ENCODE assay signal across 10 mouse cellular contexts in the genomic region with DNA sequence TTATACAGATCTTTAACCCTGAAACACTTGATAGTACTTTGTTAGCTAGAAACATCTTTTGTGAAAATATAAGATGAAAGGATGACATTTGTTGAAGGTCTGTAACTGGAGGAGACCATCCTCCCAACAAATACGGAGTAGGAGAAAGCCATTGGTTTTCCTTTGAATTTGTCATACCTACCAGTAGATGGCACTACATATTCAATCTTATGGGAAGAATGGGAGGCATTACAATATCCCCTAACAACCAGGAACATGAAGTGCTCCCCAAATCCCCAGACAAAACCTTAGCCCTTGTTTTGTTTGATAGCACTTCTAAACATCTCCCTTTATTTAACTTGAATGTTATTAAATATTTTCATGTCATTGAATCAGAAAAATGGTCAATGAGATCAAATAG.
DNase-seq lines count a peak whose midpoint lies in the region; ATAC-seq and TF ChIP-seq lines count a peak whose summit lies in the region.
"Had no signal": no experiment of that assay in that cellular context is flagged by ENCODE, and none has a peak within 500 bp of the region (broad histone marks: within the 10 kb centered on the region; RNA-seq: fewer than 3 reads in every experiment).

No protein-coding gene starts in this region.

- H3K4me2 ChIP-seq in heart, postnatal 0 days (ENCODE audit: low read depth, low read length) = no peak overlapping the region
- H3K4me2 ChIP-seq in CH12.LX (ENCODE audit: insufficient read depth, low read depth, poor library complexity, severe bottlenecking) = no peak overlapping the region
- no peak overlapping the region for H3K4me2 ChIP-seq in limb, embryonic 14.5 days (replicated peaks; ENCODE audit: low read depth, low read length, severe bottlenecking)
- H3K4me2 ChIP-seq: embryonic facial prominence, embryonic 15.5 days; lung, embryonic 15.5 days had no signal

- no peaks in the 10 kb centered on the region for H3K27me3 ChIP-seq in heart, postnatal 0 days (ENCODE audit: control insufficient read depth, insufficient read depth, low read length)
- H3K27me3 ChIP-seq in CH12.LX (replicated peaks) = no peaks in the 10 kb centered on the region
- H3K27me3 ChIP-seq in limb, embryonic 14.5 days (ENCODE audit: control insufficient read depth, insufficient read depth, low read length) = no peaks in the 10 kb centered on the region
- H3K27me3 ChIP-seq: embryonic facial prominence, embryonic 15.5 days; lung, embryonic 15.5 days had no signal

- peak; percentile 61 for TF ChIP-seq CTCF in heart, postnatal 0 days (IDR thresholded peaks at IDR 0.05; ENCODE audit: low read depth)
- peak; percentile 15 to 86; a peak in 2 of 4 replicates for TF ChIP-seq CTCF in CH12.LX (conservative IDR thresholded peaks at IDR 0.05 in 1 of 2, IDR thresholded peaks at IDR 0.05 in 1 of 2; ENCODE audit: low read depth in 2 of 2, low read length in 2 of 2)

- no peaks in the 10 kb centered on the region for H3K9me3 ChIP-seq in heart, postnatal 0 days (replicated peaks; ENCODE audit: control insufficient read depth, low read length)
- H3K9me3 ChIP-seq in CH12.LX (replicated peaks; ENCODE audit: low read length) = no peaks in the 10 kb centered on the region
- no peaks in the 10 kb centered on the region for H3K9me3 ChIP-seq in limb, embryonic 14.5 days (ENCODE audit: control insufficient read depth, low read length)
- H3K9me3 ChIP-seq: embryonic facial prominence, embryonic 15.5 days; lung, embryonic 15.5 days had no signal

- H3K9ac ChIP-seq in heart, postnatal 0 days (replicated peaks; ENCODE audit: low read depth, low read length) = no peak overlapping the region
- no peak overlapping the region for H3K9ac ChIP-seq in CH12.LX (ENCODE audit: insufficient read depth, low read depth)
- no peak overlapping the region for H3K9ac ChIP-seq in limb, embryonic 14.5 days (ENCODE audit: low read depth, low read length, severe bottlenecking)
- H3K9ac ChIP-seq: embryonic facial prominence, embryonic 15.5 days; lung, embryonic 15.5 days had no signal

- TF ChIP-seq RAD21 in CH12.LX (IDR thresholded peaks at IDR 0.05; ENCODE audit: low read depth, low read length) = peak; percentile 97

- H3K4me1 ChIP-seq in heart, postnatal 0 days (ENCODE audit: control insufficient read depth, insufficient read depth) = no peaks in the 10 kb centered on the region
- H3K4me1 ChIP-seq in CH12.LX (ENCODE audit: control insufficient read depth in 1 of 2, insufficient read depth in 2 of 2) = peaks cover 11 to 49% of the 10 kb centered on the region in 2 experiments
- H3K4me1 ChIP-seq in limb, embryonic 14.5 days (ENCODE audit: control insufficient read depth, insufficient read depth, low read length) = no peaks in the 10 kb centered on the region
- H3K4me1 ChIP-seq: embryonic facial prominence, embryonic 15.5 days; lung, embryonic 15.5 days had no signal

- no peak for TF ChIP-seq POLR2A in CH12.LX (IDR thresholded peaks at IDR 0.05; ENCODE audit: low read depth, low read length)
- no peak for TF ChIP-seq POLR2A in limb, embryonic 14.5 days (IDR thresholded peaks at IDR 0.05; ENCODE audit: borderline replicate concordance, extremely low read depth, insufficient read depth, insufficient read length)

- ATAC-seq in heart, postnatal 0 days (ENCODE audit: insufficient read depth, low read depth) = no peak
- no peak for ATAC-seq in limb, embryonic 14.5 days (ENCODE audit: low FRiP score, low read depth)

- intact Hi-C loops in heart, postnatal 14 days (cut with DNase I) = no loop called here

- peak; percentile 30 for DNase-seq in heart, postnatal 0 days (ENCODE audit: low spot score)
- no peak for DNase-seq in heart, postnatal 14 days
- peak; percentile 61 for DNase-seq in CH12.LX (ENCODE audit: extremely low read depth)
- DNase-seq in embryo, embryonic 10.5 days (ENCODE audit: low spot score) = peak; percentile 68
- peak; percentile 10 for DNase-seq in limb, embryonic 14.5 days (ENCODE audit: low spot score)
- no peak for DNase-seq in B cell, adult 2 months
- no peak for DNase-seq in urinary bladder, postnatal 10 days (ENCODE audit: low spot score)
- DNase-seq in kidney, postnatal 25 days = no peak

- H3K79me2 ChIP-seq in CH12.LX (replicated peaks; ENCODE audit: control insufficient read depth, extremely low read depth, insufficient read depth, poor library complexity, severe bottlenecking) = no peaks in the 10 kb centered on the region

- no peaks in the 10 kb centered on the region for H3K36me3 ChIP-seq in heart, postnatal 0 days (replicated peaks; ENCODE audit: control insufficient read depth, insufficient read depth, low read length)
- no peaks in the 10 kb centered on the region for H3K36me3 ChIP-seq in CH12.LX (replicated peaks in 1 of 2; ENCODE audit: control insufficient read depth in 1 of 2, insufficient read depth in 1 of 2, low read length in 1 of 2)
- H3K36me3 ChIP-seq in limb, embryonic 14.5 days (ENCODE audit: control insufficient read depth, insufficient read depth, low read length) = no peaks in the 10 kb centered on the region
- H3K36me3 ChIP-seq: embryonic facial prominence, embryonic 15.5 days; lung, embryonic 15.5 days had no signal

- dilution Hi-C loops in CH12.LX (cut with MboI; ENCODE audit: extremely low pct_ligation_motif_present, extremely low pct_unique_long_range_greater_than_20kb, low sequenced_read_pairs) = no loop called here

- WGBS in heart, postnatal 0 days = 3% methylated on average over 1 of the region's 1 CpGs
- WGBS in limb, embryonic 14.5 days = 6% methylated on average over 1 of the region's 1 CpGs

- in situ Hi-C loops in CH12.LX (cut with MboI; ENCODE audit: low pct_ligation_motif_present, low pct_unique_long_range_greater_than_20kb, low sequenced_read_pairs) = loop anchor here (25.0 kb wide), 1 partner anchor 573 kb away; the partner anchor contains the start of gene Erich3

- TF ChIP-seq EP300 in heart, postnatal 0 days (IDR thresholded peaks at IDR 0.05; ENCODE audit: low read depth) = no peak
- TF ChIP-seq EP300 in CH12.LX (IDR thresholded peaks at IDR 0.05; ENCODE audit: low read length) = no peak

- no peak overlapping the region for H3K4me3 ChIP-seq in heart, postnatal 0 days (ENCODE audit: low read depth, low read length)
- no peak overlapping the region for H3K4me3 ChIP-seq in CH12.LX (replicated peaks in 1 of 3; ENCODE audit: low read depth in 2 of 3, low read length in 2 of 3, poor library complexity in 1 of 3)
- H3K4me3 ChIP-seq in limb, embryonic 14.5 days (replicated peaks; ENCODE audit: low read length) = no peak overlapping the region
- H3K4me3 ChIP-seq: embryonic facial prominence, embryonic 15.5 days; lung, embryonic 15.5 days had no signal

- no peak overlapping the region for H3K27ac ChIP-seq in heart, postnatal 0 days (ENCODE audit: low read depth)
- H3K27ac ChIP-seq in CH12.LX (ENCODE audit: insufficient read depth, low read depth) = no peak overlapping the region
- no peak overlapping the region for H3K27ac ChIP-seq in limb, embryonic 14.5 days (replicated peaks; ENCODE audit: low read depth, low read length)
- H3K27ac ChIP-seq: embryonic facial prominence, embryonic 15.5 days; lung, embryonic 15.5 days had no signal

TF ChIP-seq in CH12.LX, 34 proteins besides CTCF, POLR2A, EP300 and RAD21:
- peak; percentile 88 for TF ChIP-seq SMC3 (IDR thresholded peaks at IDR 0.05; ENCODE audit: low read depth, low read length)
- peak; percentile 28; the same call in 1 of the 2 replicates for TF ChIP-seq ZC3H11A (IDR thresholded peaks at IDR 0.05; ENCODE audit: low read depth, low read length)
- TF ChIP-seq GABPA (IDR thresholded peaks at IDR 0.05; ENCODE audit: insufficient replicate concordance, low read depth, low read length) = no peak
TF ChIP-seq in CH12.LX: peak in this region for 2.

Comparison
In these comparisons a context has a peak if more than half of its experiments do, and no peak if none do; other contexts are left out.
1. DNase-seq: peak in heart, postnatal 0 days (single experiment), CH12.LX (single experiment), embryo, embryonic 10.5 days (single experiment) and limb, embryonic 14.5 days (single experiment); none in heart, postnatal 14 days (0 of 2), B cell, adult 2 months (0 of 2), urinary bladder, postnatal 10 days (single experiment) and kidney, postnatal 25 days (0 of 2).